Mouse (Mus musculus): ENCODE data around the gene Ptprcap. TPM values are rescaled to one million over a fixed set of nuclear protein-coding genes. Genes with fewer than 3 reads are reported as not detected.
"Not testable (repeated sequence)": the region's sequence is repeated elsewhere in the genome, so short reads cannot be mapped to it uniquely, and the experiment has no call there.

Ptprcap gene
- 1 to 10 TPM; 1.6 to 2.2 TPM for total RNA-seq (2021)

DNA sequence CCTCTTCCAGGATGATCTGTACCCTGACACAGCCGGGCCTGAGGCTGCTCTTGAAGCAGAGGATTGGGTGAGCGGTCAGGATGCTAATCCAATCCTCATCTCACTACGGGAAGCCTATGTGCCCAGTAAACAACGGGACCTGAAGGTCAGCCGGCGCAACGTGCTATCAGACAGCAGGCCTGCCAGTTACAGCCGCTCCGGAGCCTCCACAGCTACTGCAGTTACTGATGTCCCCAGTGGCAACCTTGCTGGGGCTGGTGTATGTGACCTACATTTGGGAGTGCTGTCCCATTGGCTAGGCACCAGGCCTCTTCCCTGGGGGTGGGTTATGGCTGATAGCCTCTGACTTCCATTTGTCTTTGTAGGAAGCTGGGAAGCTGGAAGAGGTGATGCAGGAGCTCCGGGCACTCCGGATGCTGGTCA lies at the start of gene Ptprcap:
Gene Ptprcap, plus strand, starts transcription at position 373 of the 423 bp plus-strand sequence.
- intact Hi-C loops (cut with DNase I), result no loop called here

DNA sequence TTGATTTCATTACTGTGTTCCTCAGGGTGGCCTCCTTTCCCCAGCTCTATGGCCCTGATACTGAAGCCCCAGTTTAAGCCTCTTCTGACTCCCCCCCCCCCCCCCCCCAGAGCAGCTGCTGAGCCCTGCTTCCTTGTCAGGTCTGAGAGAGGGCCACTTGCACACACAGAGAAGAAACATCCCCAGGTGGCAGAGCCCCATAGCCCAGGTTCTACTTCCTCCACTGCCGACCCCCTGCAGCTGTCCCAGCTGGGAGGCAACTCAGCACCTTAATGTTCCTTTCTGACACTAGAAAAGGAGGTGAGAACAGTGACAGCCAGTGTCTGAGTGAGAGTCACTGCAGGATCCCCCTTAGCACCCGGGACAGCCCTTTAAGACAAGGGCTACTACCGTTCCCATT lies 49.6 kb upstream of the Ptprcap start:
- DNase-seq, result no peak
- intact Hi-C loops (cut with DNase I), result no loop called here

More for the DNA sequence above, at the start of gene Ptprcap:
- DNase-seq, result peak; percentile 63 to 69

DNA sequence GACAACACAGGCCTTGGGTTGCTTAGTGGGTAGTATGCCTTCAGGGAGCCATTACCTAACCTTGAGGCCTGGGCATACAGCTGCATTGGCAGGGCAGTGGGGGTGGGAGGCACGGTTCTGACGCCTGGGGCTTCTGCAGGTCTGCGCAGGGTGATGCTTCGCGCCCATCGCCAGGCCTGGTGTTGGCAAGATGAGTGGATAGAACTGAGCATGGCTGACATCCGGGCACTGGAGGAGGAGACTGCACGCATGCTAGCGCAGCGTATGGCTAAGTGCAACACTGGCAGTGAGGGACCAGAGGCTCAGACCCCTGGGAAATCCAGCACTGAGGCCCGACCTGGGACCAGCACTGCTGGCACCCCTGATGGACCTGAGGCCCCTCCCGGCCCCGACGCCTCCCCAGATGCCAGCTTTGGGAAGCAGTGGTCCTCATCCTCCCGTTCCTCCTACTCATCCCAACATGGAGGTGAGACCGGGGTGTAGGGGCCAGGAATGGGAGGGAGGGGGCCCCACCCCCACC lies 48.7 kb upstream of the Ptprcap start:
- intact Hi-C loops (cut with DNase I), result no loop called here
- DNase-seq, result no peak

DNA sequence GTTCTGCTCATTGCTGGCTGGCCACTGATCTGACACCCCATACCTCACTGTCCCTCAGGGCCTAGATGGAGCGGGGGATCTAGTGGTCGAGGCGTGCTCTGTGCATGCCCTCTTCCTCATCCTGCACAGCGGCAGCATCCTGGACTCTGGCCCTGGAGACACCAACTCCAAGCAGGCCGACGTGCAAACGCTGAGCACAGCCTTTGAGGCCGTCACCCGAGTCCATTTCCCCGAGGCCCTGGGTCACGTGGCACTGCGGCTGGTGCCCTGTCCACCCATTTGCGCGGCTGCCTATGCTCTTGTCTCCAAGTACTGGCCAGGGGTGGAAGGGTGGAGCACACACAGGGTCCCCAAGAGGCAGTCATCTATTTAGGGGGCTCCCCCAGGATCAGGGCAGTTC lies 46.8 kb upstream of the Ptprcap start:
- intact Hi-C loops (cut with DNase I), result no loop called here
- DNase-seq, result no peak

DNA sequence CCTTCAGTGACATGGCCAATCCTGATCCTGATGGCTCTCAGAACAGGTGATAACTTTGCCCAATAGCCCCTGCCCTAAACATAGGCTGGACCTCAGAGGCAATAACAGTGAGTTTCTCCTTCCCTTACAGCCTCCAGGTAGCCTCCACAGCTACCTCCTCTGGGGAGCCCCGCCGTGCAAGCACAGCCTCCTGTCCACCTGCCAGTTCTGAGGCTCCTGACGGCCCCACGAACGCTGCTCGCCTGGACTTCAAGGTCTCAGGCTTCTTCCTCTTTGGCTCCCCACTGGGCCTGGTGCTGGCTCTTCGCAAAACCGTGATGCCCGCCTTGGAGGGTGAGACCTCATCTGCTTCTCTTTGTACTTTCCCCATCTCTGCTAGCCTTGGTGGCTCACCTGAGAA lies 44.9 kb upstream of the Ptprcap start:
- DNase-seq, result no peak
- intact Hi-C loops (cut with DNase I), result no loop called here

DNA sequence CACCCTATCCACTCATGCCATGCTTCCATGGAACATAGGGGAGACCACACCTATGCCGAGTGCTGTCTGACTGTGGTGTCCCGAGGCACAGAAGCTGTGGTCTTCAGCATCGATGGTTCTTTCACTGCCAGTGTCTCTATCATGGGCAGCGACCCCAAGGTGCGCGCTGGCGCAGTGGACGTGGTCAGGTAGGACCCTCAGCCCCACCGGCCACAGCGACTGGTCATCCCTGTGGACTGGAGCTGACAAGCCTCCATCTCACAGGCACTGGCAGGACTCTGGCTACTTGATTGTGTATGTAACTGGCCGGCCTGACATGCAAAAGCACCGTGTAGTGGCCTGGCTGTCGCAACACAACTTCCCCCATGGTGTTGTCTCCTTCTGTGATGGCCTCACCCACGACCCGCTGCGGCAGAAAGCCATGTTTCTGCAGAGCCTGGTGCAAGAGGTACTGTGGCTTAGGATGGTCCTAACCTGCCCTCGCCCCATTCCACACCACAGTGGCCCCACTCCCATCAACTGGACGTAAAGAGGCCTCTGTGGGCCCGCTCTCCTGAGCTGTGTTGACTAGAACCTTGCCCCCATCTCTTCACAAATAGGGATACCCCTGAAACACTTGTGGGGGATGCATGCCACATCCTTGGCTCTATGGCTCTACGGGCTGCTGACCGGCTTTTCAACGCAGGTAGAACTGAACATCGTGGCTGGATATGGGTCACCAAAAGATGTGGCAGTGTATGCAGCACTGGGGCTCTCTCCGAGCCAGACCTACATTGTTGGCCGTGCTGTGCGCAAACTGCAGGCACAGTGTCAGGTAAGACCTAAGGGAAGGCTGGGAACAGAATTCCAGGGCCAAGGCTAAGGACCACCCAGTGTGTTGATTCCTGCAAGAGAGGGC lies 41.1 kb upstream of the Ptprcap start:
- intact Hi-C loops (cut with DNase I), result no loop called here
- DNase-seq, result no peak

DNA sequence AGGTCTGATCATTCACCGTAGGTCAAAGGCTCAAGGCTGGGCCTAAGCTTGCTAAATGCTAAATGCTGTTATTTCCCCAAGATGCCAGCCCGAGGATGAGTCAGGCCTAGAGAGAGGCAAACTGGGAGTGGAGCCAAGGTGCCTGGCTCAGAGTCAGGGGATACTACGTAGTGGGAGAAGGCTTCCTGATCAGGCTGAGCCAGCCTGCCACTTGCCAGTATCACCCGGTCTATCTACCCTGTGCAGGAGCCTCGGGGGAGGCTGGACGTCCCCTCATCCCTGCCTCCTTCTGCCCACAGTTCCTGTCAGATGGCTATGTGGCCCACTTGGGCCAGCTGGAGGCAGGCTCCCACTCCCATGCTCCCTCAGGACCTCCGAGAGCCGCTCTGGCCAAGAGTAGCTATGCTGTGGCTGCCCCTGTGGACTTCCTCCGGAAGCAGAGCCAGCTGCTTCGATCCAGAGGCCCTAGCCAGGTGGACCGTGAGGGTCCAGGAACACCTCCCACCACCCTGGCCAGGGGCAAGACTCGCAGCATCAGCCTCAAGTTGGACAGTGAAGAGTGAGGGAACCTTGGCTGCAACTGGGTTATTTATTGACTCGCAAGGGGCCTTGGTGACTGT lies 40.1 kb upstream of the Ptprcap start:
- DNase-seq, result peak; percentile 75 to 81
- intact Hi-C loops (cut with DNase I), result no loop called here

DNA sequence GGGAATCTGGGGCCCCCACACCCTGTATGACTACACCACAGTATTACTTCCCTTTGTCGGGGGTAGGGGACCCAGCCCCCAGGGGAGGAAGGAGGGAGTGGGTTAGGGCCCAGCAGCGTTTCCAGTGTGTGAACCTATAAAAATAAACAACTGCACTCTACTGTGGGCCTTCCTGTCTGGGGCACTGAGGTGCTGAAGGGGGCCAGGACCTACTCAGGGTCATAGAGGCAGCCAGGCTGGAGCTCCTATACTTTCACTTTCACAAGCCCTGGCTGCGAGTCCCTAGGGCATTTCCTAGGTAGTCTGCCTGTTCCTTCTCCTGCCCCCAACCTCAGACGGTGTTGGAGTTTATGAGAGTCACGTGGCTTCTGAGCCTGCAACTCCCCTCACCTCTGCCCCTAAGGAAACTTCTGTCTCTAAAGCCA lies 39.6 kb upstream of the Ptprcap start:
- peak; percentile 15 to 29 for DNase-seq
- intact Hi-C loops (cut with DNase I), result no loop called here

DNA sequence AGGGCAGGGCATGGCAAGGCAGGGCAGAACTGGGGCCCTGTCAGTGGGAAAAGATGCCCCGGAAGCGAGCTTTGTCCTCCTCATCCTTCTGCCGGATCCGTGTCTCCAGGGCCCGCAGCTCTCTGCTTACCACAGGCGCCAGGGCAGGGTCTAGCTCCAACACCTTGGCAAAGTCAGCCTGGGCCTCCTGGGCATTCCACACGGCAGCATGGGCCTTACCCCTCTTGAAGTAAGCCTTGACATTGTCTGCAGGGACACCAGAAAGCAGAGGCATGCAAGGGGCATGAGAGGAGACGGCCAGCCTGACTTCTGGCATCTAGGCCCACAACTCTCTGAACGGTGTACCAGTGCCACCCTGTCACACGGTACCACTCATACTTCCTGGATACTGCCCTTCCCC lies 38.9 kb upstream of the Ptprcap start:
- intact Hi-C loops (cut with DNase I), result no loop called here
- DNase-seq, result no peak

DNA sequence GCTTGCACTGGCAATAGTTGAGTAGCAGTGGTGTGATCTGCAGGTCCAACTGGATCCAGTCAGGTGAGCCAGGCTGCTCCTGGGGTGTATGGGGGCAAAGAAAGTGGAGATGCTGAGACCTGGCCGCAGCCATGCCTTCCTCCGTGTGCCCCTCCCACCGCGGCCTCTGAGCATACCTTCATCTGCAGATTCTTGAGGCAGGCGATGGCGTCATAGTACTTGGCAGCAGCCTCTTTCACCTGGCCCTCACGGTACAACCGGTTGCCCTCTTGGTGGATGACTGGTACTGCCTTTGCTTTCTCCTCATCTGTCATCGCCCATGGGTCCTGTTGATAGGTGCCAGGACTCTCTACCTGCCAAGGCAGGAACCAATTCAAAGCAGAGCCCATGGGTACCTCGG lies 38.3 kb upstream of the Ptprcap start:
- DNase-seq, result no peak
- intact Hi-C loops (cut with DNase I), result no loop called here

DNA sequence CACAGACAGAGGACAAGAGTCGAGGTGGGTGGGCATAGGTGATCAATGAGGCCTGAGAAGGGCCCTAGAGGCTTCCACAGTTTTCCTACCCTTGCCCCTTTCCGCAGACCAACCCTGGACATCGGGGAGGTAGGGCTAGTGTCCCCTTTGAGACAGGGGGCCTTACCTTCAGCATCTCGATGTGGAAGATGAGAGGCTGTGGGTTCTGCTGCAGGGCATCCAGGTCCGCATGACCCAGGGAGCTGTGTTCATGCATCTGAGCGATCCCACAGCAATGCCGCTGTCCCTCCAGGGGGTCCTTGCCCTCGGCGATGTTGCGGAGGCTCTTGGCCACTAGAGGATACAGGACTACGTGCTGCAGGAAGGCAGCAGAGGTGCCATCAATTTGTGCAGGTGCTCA lies 37.6 kb upstream of the Ptprcap start:
- DNase-seq, result no peak

DNA sequence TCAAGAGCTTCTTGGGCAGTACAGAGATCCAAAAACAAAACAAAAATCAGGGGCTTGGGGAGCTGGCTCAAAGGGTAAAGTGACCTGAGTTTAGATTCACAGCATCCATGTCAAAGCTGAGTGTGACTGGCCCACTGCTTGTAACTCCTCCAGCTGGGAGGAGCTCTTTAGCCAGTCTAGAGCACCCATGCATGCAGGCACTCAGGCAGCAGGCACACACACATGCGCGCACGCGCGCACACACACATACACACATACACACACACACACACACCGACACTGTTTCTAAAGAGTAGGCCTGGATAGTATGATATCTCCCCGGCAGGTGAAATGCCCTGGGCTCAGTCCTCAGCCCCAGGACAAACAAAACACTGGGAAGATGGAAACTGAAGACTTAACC lies 36.4 kb upstream of the Ptprcap start:
- no peak for DNase-seq
- intact Hi-C loops (cut with DNase I), result no loop called here

More for the DNA sequence above, 37.6 kb upstream of the Ptprcap start:
- intact Hi-C loops (cut with DNase I), result no loop called here

DNA sequence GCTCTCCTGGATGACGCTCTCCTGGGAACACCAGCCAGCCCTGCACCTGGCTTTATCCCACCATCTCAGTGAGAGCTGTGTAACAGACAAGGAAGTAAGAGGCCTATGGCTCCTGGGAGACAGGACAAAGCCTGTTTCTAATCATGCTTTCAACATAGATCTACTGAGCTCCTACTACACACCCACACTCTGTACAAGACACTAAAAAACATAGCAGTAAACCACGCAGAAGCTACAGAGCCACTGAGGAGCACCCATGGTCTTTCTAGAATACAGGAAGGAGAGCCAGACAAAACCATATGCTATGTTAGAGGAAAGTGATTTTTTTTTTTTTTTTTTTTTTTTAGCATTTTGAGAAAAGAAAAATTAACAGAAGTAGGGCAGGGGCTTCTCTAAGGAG lies 35.1 kb upstream of the Ptprcap start:
- no peak for DNase-seq
- intact Hi-C loops (cut with DNase I), result no loop called here

DNA sequence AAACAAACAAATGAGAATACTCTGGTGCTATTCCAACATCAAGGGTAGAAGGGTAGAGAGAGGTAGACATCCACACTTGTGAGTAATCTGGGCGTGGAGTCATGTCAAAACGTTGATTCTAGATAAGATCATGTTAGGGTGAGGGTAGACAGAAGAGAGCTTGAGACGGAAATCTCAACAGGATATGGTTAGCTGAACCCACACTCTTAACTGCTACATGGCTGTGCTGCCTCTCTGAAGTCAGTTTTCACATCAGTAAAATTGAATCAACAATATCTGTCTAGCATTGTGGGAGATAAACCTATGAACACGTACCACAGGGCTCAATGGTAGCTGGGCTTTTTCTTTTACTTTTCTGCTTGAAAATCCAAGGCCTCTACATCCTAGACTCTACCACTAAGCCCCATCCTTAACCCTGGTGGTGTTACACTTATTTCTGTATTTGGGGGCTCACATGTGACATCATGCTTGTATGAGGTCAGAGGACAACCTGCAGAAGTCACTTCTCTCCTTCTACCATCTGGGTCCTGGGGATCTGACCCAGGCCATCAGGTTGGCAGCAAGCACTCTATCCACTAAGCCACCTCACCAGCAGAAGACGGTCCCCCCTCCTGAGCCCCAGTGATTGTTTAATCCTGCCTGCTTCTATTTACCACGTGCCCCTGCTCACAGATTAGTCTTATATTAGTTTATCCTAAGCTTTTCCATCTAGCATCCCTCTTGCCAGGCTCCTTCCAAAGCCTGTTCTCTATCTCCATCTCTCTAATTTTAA lies 33.5 kb upstream of the Ptprcap start:
- DNase-seq, result no peak
- intact Hi-C loops (cut with DNase I), result no loop called here

DNA sequence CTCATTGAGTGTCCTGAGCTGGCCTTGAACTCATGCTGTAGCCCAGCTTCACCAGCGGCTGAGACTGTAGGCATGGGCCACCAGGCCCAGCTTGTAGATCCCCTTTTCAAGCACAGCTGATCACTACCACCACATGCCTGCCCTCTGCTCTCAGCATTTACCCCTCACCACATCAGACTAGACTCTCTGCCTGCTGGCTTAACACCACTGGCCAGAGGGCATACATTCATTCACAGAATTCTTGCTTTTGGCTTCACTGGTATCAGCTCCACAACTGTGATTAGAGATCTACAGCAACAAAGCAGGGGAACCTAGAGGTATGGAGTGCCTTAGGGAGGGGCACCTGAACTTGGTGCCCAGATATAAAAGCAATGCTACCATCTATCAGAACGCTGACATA lies 32.9 kb upstream of the Ptprcap start:
- intact Hi-C loops (cut with DNase I), result no loop called here
- DNase-seq, result no peak

DNA sequence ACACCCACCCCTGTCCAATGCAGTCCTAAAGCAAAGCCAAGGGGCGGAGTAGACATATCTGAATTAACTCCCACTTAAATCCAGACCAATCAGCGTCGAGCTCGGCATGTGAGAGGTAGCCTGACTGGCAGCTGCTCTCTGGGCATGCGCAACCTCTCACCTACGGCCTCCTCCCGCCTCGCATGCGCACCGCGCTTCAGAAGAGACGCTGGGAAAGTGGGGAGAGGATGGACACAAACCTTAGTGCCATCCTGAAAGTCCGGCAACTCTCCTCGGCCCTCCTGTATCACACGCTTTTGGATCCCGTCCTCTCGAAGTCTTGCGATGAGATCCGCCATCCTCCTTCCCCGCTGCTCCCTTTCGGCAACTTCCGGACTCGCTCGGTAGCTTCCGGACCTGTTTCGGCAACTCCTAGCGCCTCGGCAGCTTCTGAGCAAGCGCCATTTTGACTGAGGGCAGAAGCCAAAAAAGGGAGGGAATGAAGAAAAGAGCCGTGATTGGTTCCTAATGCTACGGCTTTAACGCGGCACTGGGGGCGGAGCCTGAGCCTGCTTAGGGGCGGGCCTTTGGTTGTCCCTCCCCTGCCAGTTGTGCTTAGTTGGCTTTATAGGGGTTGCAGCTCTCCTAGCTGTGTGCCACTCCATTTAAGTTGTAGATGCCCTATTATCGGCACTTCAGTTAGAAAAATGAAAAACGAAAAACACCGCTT lies 32.2 kb upstream of the Ptprcap start:
- DNase-seq, result peak; percentile 99 to 100
- intact Hi-C loops (cut with DNase I), result no loop called here

DNA sequence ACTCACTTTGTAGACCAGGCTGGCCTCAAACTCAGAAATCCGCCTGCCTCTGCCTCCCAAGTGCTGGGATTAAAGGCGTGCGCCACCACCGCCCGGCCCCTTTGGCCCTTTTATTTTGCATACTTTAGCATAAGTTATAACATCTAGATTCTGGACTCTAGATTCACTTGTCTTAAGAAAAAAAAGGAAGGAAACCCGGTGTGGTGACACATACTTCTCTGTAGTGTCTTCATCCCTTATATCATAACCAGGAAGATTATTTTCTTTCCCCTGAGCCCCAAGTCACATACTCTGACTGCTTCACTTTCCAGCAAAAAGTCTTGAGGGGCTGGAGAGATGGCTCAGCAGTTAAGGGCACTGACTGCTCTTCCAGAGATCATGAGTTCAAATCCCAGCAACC lies 31.5 kb upstream of the Ptprcap start:
- intact Hi-C loops (cut with DNase I); DNase-seq: not testable (repeated sequence)

DNA sequence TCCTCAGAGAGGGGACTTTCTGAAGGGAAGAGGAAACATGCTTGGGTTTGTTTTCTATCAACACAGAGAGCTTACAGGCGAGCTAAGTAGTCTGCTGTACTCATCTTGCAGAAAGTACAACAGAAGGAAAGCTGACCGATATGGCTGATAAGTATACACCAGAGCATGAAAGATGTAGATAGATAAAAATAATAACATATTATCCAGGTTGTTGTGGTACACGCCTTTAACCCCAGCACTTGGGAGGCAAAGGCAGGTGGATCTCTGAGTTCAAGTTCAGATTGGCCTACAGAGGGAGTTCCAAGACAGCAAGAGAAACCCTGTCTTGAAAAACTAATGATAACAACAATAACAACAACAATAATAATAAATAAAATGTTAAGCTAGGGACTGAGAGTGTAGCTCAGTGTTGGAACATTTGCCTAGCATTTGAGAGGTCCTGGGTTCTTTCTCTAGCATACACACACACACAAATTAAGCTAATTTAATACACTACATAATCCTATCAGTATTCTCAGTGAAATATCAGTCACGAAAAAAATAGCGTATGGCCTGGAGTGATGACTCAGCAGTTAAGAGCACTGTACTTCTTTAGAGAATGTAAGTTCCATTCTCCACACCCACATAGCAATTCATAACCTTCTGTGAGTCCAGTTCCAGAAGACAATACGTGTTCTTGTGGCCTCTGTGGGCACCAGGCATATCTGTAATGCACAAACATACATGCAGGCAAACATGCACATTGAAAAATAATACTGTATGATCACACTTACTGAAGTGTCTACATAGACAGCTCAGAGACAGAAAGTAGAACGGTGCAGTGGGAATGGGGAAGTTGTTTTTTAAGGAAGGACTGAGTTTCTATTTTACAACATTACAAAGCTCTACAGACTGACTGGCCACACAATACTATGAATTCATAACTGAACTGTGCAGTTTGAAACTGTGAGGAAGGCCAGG lies 30.7 kb upstream of the Ptprcap start:
- intact Hi-C loops (cut with DNase I), result no loop called here
- DNase-seq, result no peak

DNA sequence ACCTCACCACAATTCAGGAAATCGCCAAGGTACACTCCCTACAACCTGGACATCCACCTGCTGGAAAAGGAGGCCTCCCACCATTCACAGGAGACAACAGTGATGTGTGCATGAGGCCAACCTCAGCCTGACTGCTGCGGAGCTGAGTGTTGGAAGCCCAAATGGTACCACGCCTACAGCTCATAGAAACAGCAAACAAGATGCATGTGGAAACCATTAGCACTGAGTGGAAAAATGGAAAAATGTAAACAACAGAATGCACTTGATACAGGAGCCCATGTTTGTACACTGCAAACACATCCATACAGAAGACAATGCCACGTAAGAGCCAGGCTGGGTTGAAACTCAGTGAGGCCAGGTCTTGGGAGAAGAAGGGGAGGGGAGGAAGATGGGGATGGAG lies 29.0 kb upstream of the Ptprcap start:
- intact Hi-C loops (cut with DNase I), result no loop called here
- DNase-seq, result no peak
